Mouse (Mus musculus) large intestine, adult 2 months (tissue): ENCODE results near the gene Gdpd4. TPM values are rescaled to one million over a fixed set of nuclear protein-coding genes. Genes with fewer than 3 reads are reported as not detected.

ENCODE experiments used
- DNase-seq: peaks from one replicate; pipeline ENCODE4 v3.0.0-alpha.2; 2012; ENCODE audit warnings: low read depth, low spot score
- WGBS: fragments of 180-500 bp; shearing (Covaris S2); methylation state at CpG from one replicate; pipeline ENCODE4 v1.1.7; 2018; 5-methylcytosine and 5-hydroxymethylcytosine counted together
- polyA plus RNA-seq: library from polyadenylated mRNA; depleted of rRNA; stranded (reverse); fragments of >200 nt; gene quantifications from 2 replicates; pipeline ENCODE4 v1.2.3, GENCODE M21; 2012; rRNA removed

The Gdpd4 gene
- polyA plus RNA-seq, 1 experiment: not detected

DNA sequence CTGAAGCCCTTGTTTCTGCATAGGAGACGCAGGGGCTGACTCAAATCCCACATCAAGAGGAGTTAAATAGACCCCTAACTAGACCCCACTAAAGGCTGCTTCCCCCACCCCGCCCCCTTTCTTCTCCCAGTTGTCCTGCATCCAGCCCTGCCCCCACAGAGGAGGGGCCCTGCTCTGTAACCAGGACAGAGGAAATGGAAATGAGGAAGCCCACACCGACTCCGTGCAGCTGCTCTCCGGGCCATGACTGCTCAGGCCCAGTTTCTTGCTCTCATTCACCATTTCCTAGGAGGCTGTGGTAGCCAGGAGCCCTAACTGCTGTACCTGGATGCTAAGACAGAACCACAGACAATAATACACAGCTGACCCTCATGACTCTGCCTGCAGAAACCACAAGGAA lies 162.6 kb downstream of the Gdpd4 start:
- 45% methylated on average over 5 of the region's 5 CpGs for WGBS
- DNase-seq: no peak

DNA sequence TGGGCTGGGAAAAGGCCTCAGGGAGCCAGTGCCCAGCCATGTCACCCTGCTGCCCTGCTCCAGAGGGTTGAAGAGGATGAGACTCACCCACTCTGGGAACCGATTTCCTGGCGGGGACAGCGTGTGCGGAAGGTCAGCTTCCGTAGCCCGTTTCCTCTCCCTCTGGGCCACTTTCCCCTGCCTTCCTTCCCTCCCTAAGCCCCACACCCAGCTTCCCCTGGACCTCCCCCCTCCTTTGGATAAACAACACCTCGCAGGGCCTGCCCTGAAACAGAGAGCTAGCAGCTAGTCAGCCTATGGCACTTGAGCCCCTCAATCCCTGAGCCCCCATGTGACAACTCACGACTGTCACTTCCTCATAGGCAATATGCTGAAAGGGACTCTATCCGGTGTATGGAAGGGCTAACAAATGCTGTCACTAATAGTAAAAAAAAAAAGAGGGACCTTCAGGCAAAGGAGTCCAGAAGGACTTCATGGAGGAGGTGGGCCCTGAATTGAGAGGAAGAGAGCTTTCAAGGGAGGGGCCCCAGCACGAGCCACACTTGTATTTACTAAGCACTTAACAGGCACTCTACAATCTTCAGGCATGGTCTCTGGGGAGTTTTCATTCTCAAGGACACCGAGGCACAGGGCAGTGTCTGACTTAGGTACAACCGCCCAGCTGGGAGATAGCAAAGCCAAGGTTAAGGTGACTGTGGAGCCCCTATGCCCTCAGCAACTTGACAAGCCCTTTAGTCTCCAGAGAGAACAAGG lies 165.0 kb downstream of the Gdpd4 start:
- WGBS: 49% methylated on average over 12 of the region's 12 CpGs
- no peak for DNase-seq

- WGBS: 61% methylated on average over 7 of the region's 7 CpGs
- DNase-seq: no peak
Observed at GRCm38 (mm10) chr7:98085314-98085713, 165.6 kb downstream of the Gdpd4 start.

DNA sequence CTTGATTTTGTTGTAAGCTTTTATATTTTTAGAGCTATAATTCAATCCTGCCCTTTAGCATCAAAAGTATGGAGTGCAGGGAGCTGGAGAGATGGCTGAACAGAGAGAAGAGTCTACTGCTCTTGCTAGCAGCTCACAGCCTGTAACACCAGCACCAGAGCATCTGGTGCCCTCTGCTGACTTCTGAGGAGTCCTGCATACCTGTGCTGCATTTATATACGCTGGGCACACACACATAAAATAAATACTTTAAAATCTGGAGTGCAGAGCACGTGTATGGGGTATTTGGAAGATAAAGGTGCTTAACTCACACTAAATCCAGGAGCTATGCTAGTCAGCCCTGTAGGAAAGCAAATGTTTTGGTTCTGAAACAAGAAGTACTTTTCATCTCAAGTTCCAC lies 166.6 kb downstream of the Gdpd4 start:
- WGBS: 38% methylated on average over 2 of the region's 2 CpGs
- DNase-seq: no peak

DNA sequence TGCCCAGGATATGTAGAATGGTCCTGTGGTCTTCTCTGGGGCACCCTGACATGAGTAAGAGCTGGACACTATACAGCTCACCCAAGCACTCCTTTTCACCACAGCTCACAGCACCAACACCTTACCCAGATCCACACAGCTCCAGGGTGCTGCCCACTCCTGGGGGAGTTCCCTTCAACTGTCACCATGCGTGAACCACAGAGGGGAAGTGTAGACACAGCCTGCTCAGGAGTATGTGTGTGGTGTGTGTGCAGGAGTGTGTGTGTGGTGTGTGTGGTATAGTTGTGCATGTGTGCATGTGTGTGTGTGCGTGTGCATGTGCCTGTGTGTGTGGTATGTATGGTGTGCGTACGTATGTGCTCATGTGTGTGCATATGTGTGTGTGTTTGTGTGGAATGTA lies 176.1 kb downstream of the Gdpd4 start:
- no peak for DNase-seq

GRCm38 (mm10) chr7:98097557-98097956 lies 177.8 kb downstream of the Gdpd4 start:
- DNase-seq: no peak
- WGBS: 96% methylated on average over 8 of the region's 8 CpGs

More for the DNA sequence above, 176.1 kb downstream of the Gdpd4 start:
- 97% methylated on average over 4 of the region's 4 CpGs for WGBS

Other genes with a start within 250 kb of the Gdpd4 start
- gene Clns1a, start 223.3 kb upstream of the Gdpd4 start, polyA plus RNA-seq: 26.6 and 27.2 TPM in 2 replicates
- 32.6 and 75.7 TPM in 2 replicates for gene Aqp11, start 181.7 kb upstream of the Gdpd4 start, polyA plus RNA-seq
- 34.3 and 39.8 TPM in 2 replicates for gene Pak1, start 131.4 kb upstream of the Gdpd4 start, polyA plus RNA-seq
- gene Myo7a, start 199.6 kb downstream of the Gdpd4 start, polyA plus RNA-seq: 23.0 and 43.6 TPM in 2 replicates
- gene Omp, start 225.5 kb downstream of the Gdpd4 start, polyA plus RNA-seq: 0.88 and 0.94 TPM in 2 replicates